Mouse (Mus musculus) neural tube, embryonic 14.5 days (tissue): ENCODE measurements around the gene Ckb. TPM values are rescaled to one million over a fixed set of nuclear protein-coding genes. Genes with fewer than 3 reads are reported as not detected.

ENCODE experiments used
- ATAC-seq: fragments of 200-750 bp; cut with Nextera tagmentation; 2 replicates; pipeline ENCODE4 v1.8.0; 2017; ENCODE audit warnings: low read depth, mild to moderate bottlenecking, moderate TSS enrichment, moderate library complexity
- H3K27ac ChIP-seq: fragments of 300-500 bp; sonication (generic); 2 replicates; pipeline ENCODE4 v1.5.1; 2014; ENCODE audit warnings: low read depth, mild to moderate bottlenecking, control low read depth, low read length, moderate library complexity, mixed read lengths
- H3K27me3 ChIP-seq: fragments of 300-500 bp; sonication (generic); 2 replicates; pipeline ENCODE4 v1.6.1; 2014; ENCODE audit warnings: low read length; ENCODE audit not compliant: control insufficient read depth, insufficient read depth
- H3K36me3 ChIP-seq: fragments of 300-500 bp; sonication (generic); 2 replicates; pipeline ENCODE4 v1.6.1; 2014; ENCODE audit warnings: low read length, mixed read lengths; ENCODE audit not compliant: control insufficient read depth, insufficient read depth
- H3K4me1 ChIP-seq: fragments of 300-500 bp; sonication (generic); 2 replicates; pipeline ENCODE4 v1.6.1; 2014; ENCODE audit warnings: low read length; ENCODE audit not compliant: control insufficient read depth, insufficient read depth
- H3K4me2 ChIP-seq: fragments of 300-500 bp; sonication (generic); 2 replicates; pipeline ENCODE4 v1.6.1; 2014; ENCODE audit warnings: mild to moderate bottlenecking, low read depth, low read length, control low read depth
- H3K4me3 ChIP-seq: fragments of 300-500 bp; sonication (generic); 2 replicates; pipeline ENCODE4 v1.5.1; 2014; ENCODE audit warnings: low read depth, low read length, control low read depth, mixed read lengths
- H3K9ac ChIP-seq: fragments of 300-500 bp; sonication (generic); replicated peaks from 2 replicates; pipeline ENCODE4 v1.6.1; 2014; ENCODE audit warnings: low read depth, mild to moderate bottlenecking, control low read depth, low read length, mixed read lengths
- H3K9me3 ChIP-seq: fragments of 300-500 bp; sonication (generic); 2 replicates; pipeline ENCODE4 v1.6.1; 2016; ENCODE audit warnings: low read length; ENCODE audit not compliant: control insufficient read depth
- WGBS: fragments of 180-500 bp; shearing (Covaris S2); extraction: QIAGEN DNeasy Blood & Tissue Kit; methylation state at CpG from one replicate; pipeline ENCODE4 v1.1.7; 2014; 5-methylcytosine and 5-hydroxymethylcytosine counted together
- polyA plus RNA-seq: library from polyadenylated mRNA; unstranded; fragments of >200 nt; fragmentation: Nextera tagmentation; extraction: Ambion mirVana; gene quantifications from 2 replicates; pipeline ENCODE4 v1.2.1, GENCODE M21; 2014

The Ckb gene
- polyA plus RNA-seq, 1 experiment from 2014 or later: 1,628 TPM

DNA sequence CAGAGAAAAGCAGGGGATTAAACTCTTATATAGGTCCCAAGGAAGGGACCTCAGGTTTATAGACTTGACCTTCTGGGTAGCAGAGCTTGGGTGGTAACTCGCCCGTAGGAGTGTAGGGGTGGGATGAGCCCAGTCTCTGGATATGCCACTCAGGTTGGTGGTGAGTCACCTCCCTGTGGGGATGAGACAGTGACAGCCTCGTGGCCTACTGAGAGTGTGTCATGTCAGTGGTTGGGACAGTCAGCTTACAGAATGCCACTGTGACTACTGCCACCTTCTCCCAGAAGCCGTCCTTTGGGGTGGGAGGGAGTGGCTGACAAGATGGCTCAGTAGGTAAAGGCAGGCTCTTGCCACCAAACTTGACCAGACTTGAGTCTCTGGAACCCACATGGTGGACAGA is 14.3 kb upstream of the Ckb start:
- Histone ChIP-seq H3K27me3 (no peaks in the 10 kb centered on the region), H3K4me2 (no peak overlapping the region), H3K27ac (peak overlapping the region; percentile 82), H3K9ac (no peak overlapping the region), H3K4me1 (peaks cover 11% of the 10 kb centered on the region), H3K9me3 (no peaks in the 10 kb centered on the region), H3K4me3 (no peak overlapping the region), H3K36me3 (no peaks in the 10 kb centered on the region)
- ATAC-seq: no peak
- WGBS: 89% methylated on average over 4 of the region's 4 CpGs

DNA sequence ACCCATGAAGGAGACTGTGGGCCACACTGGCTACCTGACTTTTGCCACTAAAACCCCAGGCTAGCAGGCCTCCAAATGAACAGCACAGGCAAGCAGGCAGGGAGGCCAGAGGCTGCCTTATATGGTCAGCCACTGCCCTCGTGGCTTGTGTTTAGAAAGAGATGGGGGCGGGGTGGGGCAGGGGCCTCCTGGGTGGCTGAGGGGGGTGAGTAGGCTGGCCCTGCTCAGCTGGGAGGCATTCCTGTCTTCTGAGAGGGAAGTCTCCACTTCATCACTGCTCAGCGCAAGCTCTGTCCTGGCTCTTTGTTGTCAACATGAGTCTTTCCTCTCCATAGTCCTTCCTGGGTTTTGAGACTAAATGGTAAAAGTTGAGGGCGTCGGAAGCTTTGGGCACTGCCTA is 10.7 kb upstream of the Ckb start:
- Histone ChIP-seq H3K9me3 (no peaks in the 10 kb centered on the region), H3K4me2 (no peak overlapping the region), H3K27ac (no peak overlapping the region), H3K36me3 (no peaks in the 10 kb centered on the region), H3K4me3 (no peak overlapping the region), H3K4me1 (peaks cover 16% of the 10 kb centered on the region), H3K9ac (no peak overlapping the region), H3K27me3 (no peaks in the 10 kb centered on the region)
- 72% methylated on average over 5 of the region's 5 CpGs for WGBS
- no peak for ATAC-seq

DNA sequence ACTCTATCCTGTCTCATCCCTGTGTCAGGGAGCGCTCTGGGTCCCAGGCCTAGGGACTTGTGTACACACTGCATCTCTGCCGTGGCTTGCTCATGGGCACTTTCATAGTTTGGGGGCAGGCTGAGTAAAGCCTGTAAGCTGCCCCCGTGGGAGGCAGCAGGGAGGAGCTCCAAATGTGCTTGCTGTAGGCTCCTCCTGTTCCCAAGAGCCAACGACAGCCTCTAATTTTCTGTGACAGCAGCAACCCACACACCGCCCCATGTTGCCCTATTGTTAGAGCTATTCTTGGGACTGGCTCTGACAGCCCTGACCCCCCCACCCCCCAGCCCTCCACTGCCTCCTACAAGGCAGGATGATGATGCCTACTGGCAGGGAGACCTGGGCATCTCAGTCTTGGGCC is 9.9 kb upstream of the Ckb start:
- H3K27ac ChIP-seq: no peak overlapping the region
- no peaks in the 10 kb centered on the region for H3K36me3 ChIP-seq
- H3K9me3 ChIP-seq: no peaks in the 10 kb centered on the region
- H3K9ac ChIP-seq: no peak overlapping the region
- no peak overlapping the region for H3K4me3 ChIP-seq
- H3K27me3 ChIP-seq: no peaks in the 10 kb centered on the region
- H3K4me1 ChIP-seq: peaks cover 16% of the 10 kb centered on the region
- ATAC-seq: no peak
- no peak overlapping the region for H3K4me2 ChIP-seq
- WGBS: 83% methylated on average over 5 of the region's 5 CpGs

DNA sequence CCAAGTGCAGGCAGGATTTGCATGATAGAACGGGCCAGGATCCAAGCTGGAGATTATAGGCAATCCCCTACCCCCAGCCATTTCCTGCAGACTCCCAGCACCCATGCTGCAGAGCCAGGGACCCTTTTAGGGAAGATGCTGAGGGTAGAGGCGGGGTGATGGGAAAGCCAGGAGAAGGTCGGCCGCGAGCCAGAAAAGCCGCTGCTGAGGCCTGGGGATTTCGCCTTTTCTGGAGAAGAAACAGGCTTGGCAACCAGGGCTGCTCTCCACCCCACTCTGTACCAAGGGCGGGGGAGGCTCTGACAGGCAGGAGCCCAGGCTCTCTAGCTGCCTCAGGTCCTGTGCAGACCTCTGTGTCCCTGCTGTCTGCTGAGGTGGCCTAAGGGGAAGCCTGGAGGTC is 9.2 kb upstream of the Ckb start:
- H3K27ac ChIP-seq: no peak overlapping the region
- no peak overlapping the region for H3K9ac ChIP-seq
- ATAC-seq: no peak
- no peaks in the 10 kb centered on the region for H3K27me3 ChIP-seq
- 88% methylated on average over 8 of the region's 8 CpGs for WGBS
- no peaks in the 10 kb centered on the region for H3K36me3 ChIP-seq
- H3K4me2 ChIP-seq: no peak overlapping the region
- peaks cover 20% of the 10 kb centered on the region for H3K4me1 ChIP-seq
- H3K9me3 ChIP-seq: no peaks in the 10 kb centered on the region
- H3K4me3 ChIP-seq: no peak overlapping the region

DNA sequence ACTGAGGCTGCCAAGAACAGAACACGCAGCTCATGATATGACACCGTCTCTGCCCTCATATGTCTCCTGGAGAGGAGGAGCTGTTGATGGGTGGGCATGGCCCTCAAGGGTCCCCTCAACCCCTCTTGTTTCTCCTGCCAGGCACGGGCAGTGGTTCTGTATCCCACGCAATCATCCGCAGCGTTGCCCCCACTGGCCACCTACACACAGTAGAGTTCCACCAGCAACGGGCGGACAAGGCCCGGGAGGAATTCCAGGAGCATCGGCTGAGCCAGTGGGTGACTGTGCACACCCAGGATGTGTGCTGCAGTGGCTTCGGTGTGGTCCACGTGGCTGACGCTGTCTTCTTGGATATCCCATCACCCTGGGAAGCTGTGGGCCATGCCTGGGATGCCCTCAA is 8.5 kb upstream of the Ckb start:
- no peaks in the 10 kb centered on the region for H3K27me3 ChIP-seq
- H3K27ac ChIP-seq: no peak overlapping the region
- no peak for ATAC-seq
- WGBS: 96% methylated on average over 13 of the region's 13 CpGs
- no peak overlapping the region for H3K4me3 ChIP-seq
- H3K4me2 ChIP-seq: no peak overlapping the region
- no peaks in the 10 kb centered on the region for H3K36me3 ChIP-seq
- no peaks in the 10 kb centered on the region for H3K9me3 ChIP-seq
- H3K9ac ChIP-seq: no peak overlapping the region
- peaks cover 20% of the 10 kb centered on the region for H3K4me1 ChIP-seq

DNA sequence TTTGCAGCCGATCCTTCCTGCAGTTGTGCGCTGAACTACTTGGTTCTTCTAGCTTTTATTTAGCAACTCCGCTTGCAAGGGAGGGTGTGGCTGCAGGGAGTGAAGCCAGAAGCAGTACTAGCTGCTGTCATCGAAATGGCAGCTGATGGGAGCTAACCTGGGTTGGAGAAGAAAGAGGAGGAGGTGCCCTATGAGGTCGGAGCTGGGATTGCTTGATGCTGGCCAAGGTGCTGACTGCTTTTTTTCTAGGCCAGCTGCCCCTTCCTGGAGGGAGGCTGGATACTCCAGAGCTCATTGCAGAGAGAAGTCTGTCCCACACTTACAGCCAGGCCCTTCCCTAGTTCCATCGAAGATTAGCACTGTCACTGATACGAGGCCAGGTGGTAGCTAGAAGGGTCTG is 6.9 kb upstream of the Ckb start:
- H3K4me2 ChIP-seq: peak overlapping the region; percentile 97
- peaks cover 20% of the 10 kb centered on the region for H3K4me1 ChIP-seq
- no peak for ATAC-seq
- peak overlapping the region; percentile 79; the same call in 1 of the 2 replicates for H3K4me3 ChIP-seq
- no peaks in the 10 kb centered on the region for H3K9me3 ChIP-seq
- H3K36me3 ChIP-seq: no peaks in the 10 kb centered on the region
- no peak overlapping the region for H3K27ac ChIP-seq
- H3K27me3 ChIP-seq: no peaks in the 10 kb centered on the region
- WGBS: 52% methylated on average over 7 of the region's 7 CpGs
- no peak overlapping the region for H3K9ac ChIP-seq

DNA sequence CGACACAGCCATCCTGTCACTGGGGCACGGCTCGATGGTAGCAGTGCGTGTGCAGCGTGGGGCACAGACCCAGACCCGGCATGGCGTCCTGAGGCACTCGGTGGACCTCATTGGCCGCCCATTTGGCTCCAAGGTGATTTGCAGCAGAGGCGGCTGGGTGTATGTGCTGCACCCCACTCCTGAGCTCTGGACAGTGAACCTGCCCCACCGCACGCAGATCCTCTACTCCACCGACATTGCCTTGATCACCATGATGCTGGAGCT is 6.5 kb upstream of the Ckb start:
- no peaks in the 10 kb centered on the region for H3K27me3 ChIP-seq
- no peaks in the 10 kb centered on the region for H3K9me3 ChIP-seq
- H3K4me2 ChIP-seq: peak overlapping the region; percentile 97
- peak overlapping the region; percentile 68 for H3K9ac ChIP-seq
- ATAC-seq: no peak
- no peak overlapping the region for H3K27ac ChIP-seq
- H3K36me3 ChIP-seq: no peaks in the 10 kb centered on the region
- H3K4me1 ChIP-seq: peaks cover 20% of the 10 kb centered on the region
- 6% methylated on average over 13 of the region's 13 CpGs for WGBS
- peak overlapping the region; percentile 79 for H3K4me3 ChIP-seq

DNA sequence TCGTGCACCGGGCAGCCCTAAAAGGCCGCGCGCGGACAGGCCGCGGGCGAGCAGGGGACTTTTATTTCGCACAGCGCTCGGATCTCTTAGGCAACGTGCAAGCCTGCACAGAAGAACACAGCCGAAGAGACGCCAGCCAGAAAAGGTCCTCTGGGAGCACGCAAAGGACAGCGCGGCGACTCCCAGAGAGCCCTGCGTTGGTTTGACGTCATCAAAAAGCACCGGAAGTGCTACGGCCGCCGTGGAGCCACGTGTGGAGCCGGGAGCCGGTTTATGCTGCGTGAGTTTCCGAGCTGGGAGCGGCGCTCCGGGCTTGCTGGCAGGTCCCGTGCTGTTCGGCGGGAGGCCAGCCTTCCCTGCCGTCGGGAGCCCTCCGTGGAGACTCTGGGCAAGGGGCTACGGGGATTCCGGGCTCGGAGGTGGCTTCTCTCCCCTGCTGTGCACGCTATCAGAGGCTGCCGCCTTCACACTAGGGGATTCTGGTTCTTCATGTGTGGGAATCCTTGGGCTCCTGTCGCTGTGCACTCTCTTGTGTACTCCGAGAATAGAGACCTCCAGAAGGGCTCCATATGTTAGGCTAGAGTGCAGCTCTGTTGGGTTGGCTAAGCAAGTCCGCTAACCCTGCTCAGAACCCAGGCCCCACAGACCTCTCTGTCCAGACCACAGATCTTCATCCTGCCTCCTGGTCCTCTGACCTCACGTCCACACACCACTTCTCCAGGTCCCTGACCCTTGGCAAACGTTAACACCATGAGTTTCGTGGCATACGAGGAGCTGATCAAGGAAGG is 5.9 kb upstream of the Ckb start, which contains the start of gene Trmt61a:
TSS of gene Trmt61a (plus strand) at position 224 of the 788 bp plus-strand sequence.
- ATAC-seq: peak; percentile 91
- H3K4me3 ChIP-seq: peak within 1 kb of the TSS; percentile 79
- peak within 1 kb of the TSS; percentile 68 for H3K9ac ChIP-seq
- H3K9me3 ChIP-seq: no peaks in the 10 kb centered on the region
- H3K36me3 ChIP-seq: no peaks in the 10 kb centered on the region
- peak within 1 kb of the TSS; percentile 97 for H3K27ac ChIP-seq
- peak within 1 kb of the TSS; percentile 97 for H3K4me2 ChIP-seq
- peaks cover 20% of the 10 kb centered on the region for H3K4me1 ChIP-seq
- under 1% methylated on average over 51 of the region's 51 CpGs for WGBS
- H3K27me3 ChIP-seq: no peaks in the 10 kb centered on the region

DNA sequence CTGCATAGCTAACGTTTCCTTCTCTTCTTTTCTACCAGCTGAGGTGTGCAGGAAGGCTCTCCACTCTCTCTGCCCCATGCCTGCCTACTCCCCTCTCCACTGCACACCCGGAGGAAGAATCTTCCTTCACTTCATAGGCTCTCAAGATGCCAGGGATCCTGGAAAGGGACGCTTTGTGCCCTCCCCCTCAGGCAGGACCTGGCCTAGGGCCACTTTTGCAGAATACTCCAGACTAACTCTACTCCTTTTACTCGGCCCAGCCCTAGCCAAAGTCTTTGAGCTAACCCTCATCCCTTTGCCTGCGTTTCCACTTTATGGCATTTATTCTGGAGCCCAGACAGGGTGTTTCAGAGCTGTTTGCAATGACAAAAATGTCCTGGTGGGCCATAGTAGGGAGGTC is 5.3 kb upstream of the Ckb start:
- no peak; the same call in none of the 2 replicates for ATAC-seq
- H3K27me3 ChIP-seq: no peaks in the 10 kb centered on the region
- peak overlapping the region; percentile 97 for H3K27ac ChIP-seq
- H3K9me3 ChIP-seq: no peaks in the 10 kb centered on the region
- H3K4me3 ChIP-seq: peak overlapping the region; percentile 79
- H3K4me2 ChIP-seq: peak overlapping the region; percentile 97
- peak overlapping the region; percentile 68 for H3K9ac ChIP-seq
- H3K4me1 ChIP-seq: peaks cover 23% of the 10 kb centered on the region
- WGBS: 19% methylated on average over 5 of the region's 5 CpGs
- no peaks in the 10 kb centered on the region for H3K36me3 ChIP-seq
